Mouse (Mus musculus): ENCODE data around the gene Rnd1.

Rnd1 gene

DNA sequence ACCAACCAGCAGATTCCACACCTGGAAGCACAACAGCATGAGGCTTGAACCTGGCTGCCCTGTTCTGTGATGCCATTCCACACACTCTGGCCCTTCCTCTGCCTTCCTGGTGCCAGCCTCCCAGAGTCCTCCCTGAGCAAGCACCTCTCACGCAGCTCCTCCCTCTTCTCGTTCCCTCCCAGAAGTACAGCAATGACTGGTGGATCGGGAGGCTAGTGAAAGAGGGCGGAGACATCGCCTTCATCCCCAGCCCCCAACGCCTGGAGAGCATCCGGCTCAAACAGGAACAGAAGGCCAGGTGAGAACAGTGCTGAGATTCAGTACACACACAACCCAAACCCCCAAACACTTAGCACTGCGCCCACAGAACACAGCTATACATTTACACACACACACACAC is 37.1 kb downstream of the Rnd1 start:
- no peak for DNase-seq (ENCODE audit: low spot score in 2 of 2)

DNA sequence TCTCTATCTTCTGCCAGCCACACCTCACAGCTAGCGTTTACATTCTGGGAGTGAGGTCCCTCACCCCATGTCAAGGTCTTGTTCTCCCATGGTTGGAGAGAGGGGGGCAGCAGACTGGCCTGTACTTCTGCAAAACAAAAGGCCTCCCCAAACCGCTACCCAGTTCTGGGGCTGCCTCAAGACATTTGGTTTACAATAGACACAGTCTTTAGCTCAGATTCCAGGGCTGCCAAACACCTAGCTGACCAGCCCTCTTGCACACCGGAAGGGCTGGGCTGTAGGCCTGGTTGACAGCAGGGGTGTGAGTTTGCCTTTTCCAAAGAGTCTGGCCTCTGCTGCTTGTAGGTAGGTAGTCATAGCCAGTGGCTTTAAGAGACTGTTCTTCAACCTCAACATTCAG is 40.1 kb downstream of the Rnd1 start:
- DNase-seq (ENCODE audit: low spot score in 2 of 2), result no peak

DNA sequence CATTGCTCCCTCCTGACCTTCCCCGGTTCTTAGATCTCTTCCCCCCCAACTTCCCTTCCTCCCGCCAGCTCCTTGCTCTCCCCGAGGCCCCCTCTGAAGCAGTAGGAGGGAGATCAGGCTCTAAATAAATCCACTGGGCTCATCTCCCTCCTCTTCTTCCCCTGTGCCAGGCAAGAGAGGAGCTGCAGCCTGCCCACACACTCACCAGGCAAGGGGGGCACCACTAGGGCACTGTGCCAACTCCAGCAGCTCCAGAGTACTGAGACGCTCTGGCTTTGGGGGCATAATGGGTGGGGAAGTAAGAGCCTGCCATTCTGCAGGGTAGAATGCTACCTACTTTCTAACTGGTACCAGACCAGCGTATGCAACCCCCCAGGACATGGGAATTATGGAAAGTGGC is 40.7 kb downstream of the Rnd1 start:
- DNase-seq (ENCODE audit: low spot score in 2 of 2), result no peak

DNA sequence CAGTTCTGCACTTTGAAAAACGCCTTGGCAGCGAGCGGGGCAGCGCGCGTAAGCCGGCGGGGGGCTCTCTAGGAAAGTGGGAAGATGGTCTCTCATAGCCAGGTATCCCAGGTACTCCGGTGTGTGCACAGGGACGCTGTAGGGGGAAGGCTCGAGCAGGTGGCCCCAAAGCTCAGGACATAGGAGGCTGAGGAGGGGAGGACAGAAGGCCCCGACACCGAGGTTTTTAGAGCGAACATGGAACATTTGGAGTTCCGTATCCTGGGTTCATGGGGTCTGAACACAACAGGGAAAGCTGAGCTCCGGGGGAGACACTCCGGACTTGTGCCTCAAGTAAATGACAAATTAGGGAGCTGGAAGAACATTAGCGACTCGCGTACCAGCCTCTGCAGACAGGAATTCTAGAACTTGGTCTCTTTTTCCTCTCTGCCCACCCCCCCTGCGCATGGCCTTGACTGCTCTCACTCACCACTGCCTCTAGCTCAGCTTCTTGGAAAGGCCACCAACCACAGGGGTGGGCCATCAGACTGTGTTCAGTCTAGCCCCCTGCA is 41.9 kb downstream of the Rnd1 start:
- DNase-seq (ENCODE audit: low spot score in 2 of 2), result no peak

GRCm38 (mm10) chr15:98634541-98635081 is 42.6 kb downstream of the Rnd1 start:
- peak; percentile 69 to 74 for DNase-seq (ENCODE audit: low spot score in 2 of 2)

GRCm38 (mm10) chr15:98633822-98634470 is 43.3 kb downstream of the Rnd1 start:
- no peak for DNase-seq (ENCODE audit: low spot score in 2 of 2)

- no peak for DNase-seq (ENCODE audit: low spot score in 2 of 2)
These were observed 44.3 kb downstream of the Rnd1 start for GRCm38 (mm10) chr15:98632921-98633320.

DNA sequence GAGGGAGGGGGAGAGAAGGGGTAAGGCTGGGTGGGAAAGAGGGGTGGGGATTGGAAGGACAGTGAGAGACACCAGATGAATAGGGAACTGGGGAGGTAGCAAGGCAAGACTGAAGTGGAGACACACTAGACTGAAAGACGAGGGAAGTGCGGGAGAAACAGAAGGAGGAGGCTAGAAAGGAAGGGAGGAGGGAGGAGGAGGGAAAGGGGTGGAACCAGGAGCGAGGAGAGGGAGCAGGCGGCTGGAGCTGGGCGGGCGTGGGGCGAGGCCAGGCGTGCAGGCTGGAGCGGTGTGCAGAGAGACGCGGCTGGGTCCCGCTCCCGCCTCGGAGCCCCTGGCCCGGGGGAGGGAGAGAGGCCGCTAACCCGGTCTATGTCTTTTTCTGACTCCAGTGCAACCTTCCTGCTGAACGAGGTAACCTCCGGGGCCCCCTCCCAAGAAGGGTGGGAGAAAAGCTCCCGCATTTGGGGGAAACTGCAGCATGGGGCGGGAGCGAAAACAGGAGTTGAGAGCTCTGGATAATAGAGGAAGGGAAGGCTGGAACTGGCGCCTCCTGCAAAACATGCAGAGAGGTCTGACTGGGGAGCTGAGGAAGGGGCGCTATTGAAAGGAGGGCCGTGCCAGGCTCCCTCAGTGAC is 45.0 kb downstream of the Rnd1 start:
- DNase-seq (ENCODE audit: low spot score in 2 of 2), result no peak

- peak; percentile 68 to 93 for DNase-seq (ENCODE audit: low spot score in 2 of 2)
These were observed 45.8 kb downstream of the Rnd1 start for GRCm38 (mm10) chr15:98631493-98631892.

DNA sequence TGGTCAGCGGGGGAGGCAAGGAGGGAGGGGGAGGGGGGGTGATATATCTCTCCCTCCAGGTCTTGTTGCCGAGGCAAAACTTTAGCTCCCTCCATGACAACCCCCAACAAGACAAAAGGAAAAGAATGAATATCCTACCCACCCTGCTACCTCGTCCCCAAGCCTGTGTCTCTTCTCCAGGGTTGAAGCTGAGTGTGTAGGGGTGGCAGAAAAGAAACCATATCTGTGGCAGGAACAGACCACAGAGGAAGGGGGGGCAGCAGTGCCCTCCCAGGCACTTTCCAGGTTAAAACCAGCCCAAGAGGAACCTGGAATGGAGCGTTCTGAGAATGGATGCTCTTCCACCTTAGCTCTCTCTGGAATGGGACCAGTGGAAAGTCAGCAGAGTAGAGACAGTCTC is 46.7 kb downstream of the Rnd1 start, which contains the start of gene Cacnb3:
Gene Cacnb3, plus strand, starts transcription at position 301 of the 400 bp plus-strand sequence.
- DNase-seq (ENCODE audit: low spot score in 2 of 2), result no peak

GRCm38 (mm10) chr15:98629464-98629863 is 47.8 kb downstream of the Rnd1 start:
- DNase-seq (ENCODE audit: low spot score in 2 of 2), result no peak

DNA sequence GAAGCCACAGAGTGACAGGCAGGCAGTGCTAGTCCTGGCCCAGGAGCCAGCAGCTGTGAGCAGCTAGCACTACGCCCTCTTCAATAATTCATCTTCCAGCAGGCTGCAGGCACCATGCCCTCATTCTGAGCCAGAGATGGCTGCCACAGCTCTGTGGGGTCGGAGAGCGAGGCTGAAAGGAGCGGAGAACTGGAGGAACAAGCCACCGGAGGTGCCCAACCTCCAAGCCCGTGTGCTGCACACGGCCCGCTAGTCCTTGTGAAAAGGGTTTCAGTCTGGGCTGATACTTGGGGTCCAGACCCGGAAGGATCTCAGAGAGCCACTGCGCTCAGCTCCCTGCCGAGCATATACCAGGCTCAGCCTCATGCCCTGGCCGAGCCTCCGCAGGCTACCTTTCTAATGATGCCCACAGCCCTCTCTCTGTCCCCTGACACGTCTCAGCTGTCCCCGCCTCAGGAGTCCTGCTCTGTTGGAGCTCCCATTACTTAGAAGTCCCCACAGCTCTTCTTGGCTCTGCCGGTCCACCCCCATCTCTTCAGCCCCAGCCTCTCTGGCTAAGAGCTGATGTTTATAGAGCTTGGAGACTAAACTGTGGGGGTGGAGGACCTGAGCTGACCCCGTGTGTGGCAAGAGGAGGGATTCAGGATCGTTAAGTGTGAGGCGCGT is 48.5 kb downstream of the Rnd1 start:
- DNase-seq (ENCODE audit: low spot score in 2 of 2), result no peak

GRCm38 (mm10) chr15:98626487-98627212 is 50.6 kb downstream of the Rnd1 start:
- no peak for DNase-seq (ENCODE audit: low spot score in 2 of 2)

DNA sequence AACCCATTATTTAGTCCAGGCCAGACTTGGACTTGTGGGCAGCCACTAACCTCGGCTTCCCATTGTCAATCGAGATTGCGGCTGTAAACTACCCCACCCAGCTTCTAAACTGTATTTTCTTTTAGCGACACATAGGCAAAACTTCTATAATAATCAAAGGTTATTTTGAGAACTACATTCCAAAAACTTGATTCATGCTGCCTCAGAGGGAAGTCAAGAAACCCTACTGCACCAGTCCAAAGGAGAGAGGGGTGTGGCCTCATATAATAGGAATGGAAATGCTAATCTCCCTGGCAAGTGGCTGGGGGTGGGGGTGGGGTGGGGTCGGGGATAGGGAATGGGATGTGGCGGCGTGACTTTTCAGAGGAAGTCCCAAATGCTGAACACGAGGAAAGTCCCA is 51.2 kb downstream of the Rnd1 start:
- DNase-seq (ENCODE audit: low spot score in 2 of 2), result no peak

DNA sequence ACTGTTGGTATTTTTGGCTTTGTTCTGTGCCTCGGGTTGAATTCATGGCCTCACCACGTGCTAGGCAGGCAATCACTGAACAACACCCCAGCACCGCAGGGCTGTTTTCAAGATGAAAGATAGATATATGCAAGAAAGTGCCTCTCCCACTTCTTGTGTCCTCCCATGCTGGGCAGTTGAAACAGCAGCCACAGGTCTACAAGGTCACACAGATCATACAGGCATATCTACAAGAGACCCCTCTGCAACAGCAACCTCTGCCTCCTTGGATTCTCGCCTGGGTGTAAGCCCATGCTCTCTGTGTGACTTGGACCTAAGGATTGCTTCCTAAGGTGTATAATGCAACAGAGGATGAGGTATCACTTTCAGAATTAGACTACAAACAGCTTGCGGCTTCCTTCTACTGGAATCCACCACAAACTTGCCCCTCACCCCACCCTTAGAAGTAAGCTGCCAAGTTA is 53.9 kb downstream of the Rnd1 start:
- no peak for DNase-seq (ENCODE audit: low spot score in 2 of 2)

DNA sequence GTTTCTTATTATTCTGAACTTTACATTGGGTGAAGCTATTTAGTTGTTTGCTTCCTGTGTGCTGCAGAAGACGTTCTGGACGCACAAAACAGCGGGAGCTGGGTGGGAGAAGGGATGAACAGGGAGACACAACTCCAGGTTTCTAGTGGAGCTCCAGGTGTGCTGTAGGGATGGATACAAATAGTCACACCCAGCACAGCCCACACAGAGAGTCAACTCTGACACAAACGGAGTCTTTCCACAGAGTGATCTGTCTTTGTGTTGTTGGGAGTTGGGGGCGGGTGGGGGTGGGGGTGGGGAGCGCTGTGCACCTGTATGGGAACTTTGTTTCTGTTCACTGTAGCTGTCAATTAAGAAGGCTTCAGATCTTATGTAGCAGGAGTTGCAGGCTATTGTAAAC is 54.5 kb downstream of the Rnd1 start:
- no peak for DNase-seq (ENCODE audit: low spot score in 2 of 2)

DNA sequence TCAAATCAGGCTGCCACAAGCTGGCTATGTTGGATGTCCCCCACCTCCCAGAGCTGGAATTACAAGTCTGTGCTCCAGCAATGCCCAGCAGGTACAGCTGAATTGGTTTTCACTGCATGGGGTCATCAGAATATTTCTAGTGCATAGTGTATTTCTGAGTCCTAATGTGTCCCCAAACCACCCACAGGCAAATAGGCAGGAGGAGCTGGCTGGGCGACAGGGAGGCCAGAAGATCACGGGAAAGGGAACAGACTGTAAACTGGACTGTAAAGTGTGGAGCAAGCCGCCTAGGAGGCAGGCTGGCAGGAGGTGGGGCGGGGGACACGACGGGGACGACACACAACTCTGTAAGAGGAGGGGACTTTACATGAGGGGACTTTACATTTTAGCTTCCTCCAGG is 55.1 kb downstream of the Rnd1 start:
- peak in 1 of 2 experiments; percentile 28 for DNase-seq (ENCODE audit: low spot score in 2 of 2)

GRCm38 (mm10) chr15:98617176-98617537 is 60.1 kb downstream of the Rnd1 start:
- DNase-seq (ENCODE audit: low spot score in 2 of 2), result peak; percentile 48 to 72

DNA sequence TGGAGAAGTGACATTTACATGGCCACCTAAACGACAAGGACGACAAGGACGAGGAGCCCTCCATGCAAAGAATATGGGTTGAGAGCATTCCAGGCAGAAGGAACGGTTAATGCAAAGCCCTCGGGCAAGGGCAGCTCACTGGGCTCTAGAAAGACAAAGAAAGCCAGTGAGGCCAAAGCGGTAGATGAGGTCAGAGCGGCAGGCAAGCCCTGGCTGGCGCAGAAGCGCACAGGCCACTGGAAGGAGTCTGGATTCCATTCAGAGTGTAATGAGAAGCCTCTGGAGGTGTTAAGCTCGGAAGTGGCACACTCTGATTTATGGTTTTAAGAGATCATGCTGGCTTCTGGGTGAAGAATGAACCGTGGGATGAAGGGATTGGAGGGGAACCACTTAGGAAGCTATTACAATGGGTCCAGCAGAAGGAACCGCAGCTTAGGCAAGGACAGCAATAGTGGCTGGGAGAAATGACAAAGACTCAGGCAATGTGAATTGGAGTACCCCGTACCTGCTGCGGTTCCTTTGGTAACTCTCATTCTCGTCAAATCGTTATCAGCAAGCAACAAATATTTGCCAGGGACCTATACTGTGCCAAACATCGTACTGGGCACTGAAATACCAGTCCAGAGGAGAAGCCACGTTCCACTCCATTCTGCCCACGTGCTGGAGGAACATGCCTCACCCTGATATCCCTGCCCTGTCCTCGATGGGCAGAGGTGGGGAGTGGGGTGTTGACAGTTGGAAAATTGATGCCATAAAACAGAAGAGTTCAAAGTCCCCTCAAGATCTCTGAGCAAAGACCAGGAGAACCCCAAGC is 60.7 kb downstream of the Rnd1 start:
- no peak for DNase-seq (ENCODE audit: low spot score in 2 of 2)

GRCm38 (mm10) chr15:98615751-98616150 is 61.5 kb downstream of the Rnd1 start:
- no peak for DNase-seq (ENCODE audit: low spot score in 2 of 2)

DNA sequence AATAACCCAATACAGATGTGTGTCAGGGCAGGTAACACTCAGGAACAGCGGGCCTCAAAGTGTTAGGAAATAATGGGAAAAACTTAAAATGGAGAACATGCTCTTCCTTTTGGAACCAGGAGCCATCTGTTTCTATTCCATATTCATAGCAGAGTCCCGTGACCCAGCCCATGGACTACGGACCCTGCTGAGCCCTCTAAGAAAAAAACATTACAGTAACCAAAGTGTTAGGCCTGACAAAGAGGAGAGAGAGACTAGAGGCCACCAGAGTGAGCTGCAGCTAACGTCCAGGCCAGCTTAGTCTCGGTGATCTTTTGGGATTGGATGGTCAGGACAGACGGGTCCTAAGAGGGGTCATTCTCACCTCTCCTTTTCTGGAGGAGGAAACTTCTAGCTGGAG is 62.3 kb downstream of the Rnd1 start:
- no peak for DNase-seq (ENCODE audit: low spot score in 2 of 2)

Measured in thymus, postnatal 10 days (tissue).